In genomic region chr8:81069080-81069840, GRCm38 (mm10) we compare ENCODE assay signal across 16 mouse cellular contexts. TPM values are rescaled to one million over a fixed set of nuclear protein-coding genes. Genes with fewer than 3 reads are reported as not detected.
A peak's percentile ranks its signal among the peaks of the same experiment; 100 is the strongest.
DNase-seq lines count a peak whose midpoint lies in the region.
"Had no signal": no experiment of that assay in that cellular context is flagged by ENCODE, and none has a peak within 500 bp of the region (broad histone marks: within the 10 kb centered on the region; RNA-seq: fewer than 3 reads in every experiment).

No protein-coding gene starts in this region.

- no peaks in the 10 kb centered on the region for H3K4me1 ChIP-seq in limb, embryonic 10.5 days
- H3K4me1 ChIP-seq: forebrain, embryonic 10.5 days; hindbrain, embryonic 10.5 days; neural tube, embryonic 13.5 days had no signal

- 87% methylated on average over 5 of the region's 5 CpGs for WGBS in limb, embryonic 10.5 days

- H3K4me3 ChIP-seq in limb, embryonic 10.5 days, result no peak overlapping the region
- H3K4me3 ChIP-seq: forebrain, embryonic 10.5 days; hindbrain, embryonic 10.5 days; kidney, embryonic 15.5 days; midbrain, embryonic 10.5 days; neural tube, embryonic 13.5 days had no signal

- intact Hi-C loops in left cerebral cortex, postnatal 4 days (cut with DNase I), result loop anchor here (10.0 kb wide), 3 partner anchors 276 to 1776 kb away; partner anchors contain the start of gene Inpp4b

- no peaks in the 10 kb centered on the region for H3K9me3 ChIP-seq in limb, embryonic 10.5 days (replicated peaks)
- H3K9me3 ChIP-seq: forebrain, embryonic 10.5 days; hindbrain, embryonic 10.5 days; kidney, embryonic 15.5 days; midbrain, embryonic 10.5 days; neural tube, embryonic 13.5 days had no signal

- DNase-seq in frontal cortex, postnatal 36 days (ENCODE audit: low spot score in 2 of 2), result peak; percentile 19 to 65
- no peak for DNase-seq in frontal cortex, postnatal 14 days (ENCODE audit: low spot score in 2 of 2)
- peak; percentile 22 for DNase-seq in left cerebral cortex, adult 11 months (ENCODE audit: low spot score)
- no peak for DNase-seq in left cerebral cortex, postnatal 4 days
- peak; percentile 27 to 39 for DNase-seq in right cerebral cortex, postnatal 10 days (ENCODE audit: low spot score in 2 of 2)
- DNase-seq in right cerebral cortex, postnatal 4 days, result no peak
- no peak for DNase-seq in embryo, embryonic 9.5 days (ENCODE audit: extremely low spot score)
- no peak for DNase-seq in limb, embryonic 10.5 days (ENCODE audit: low spot score)
- DNase-seq: cerebellum, adult 11-12 months; gastrocnemius, postnatal 10 days; liver had no signal

- no peak overlapping the region for H3K27ac ChIP-seq in limb, embryonic 10.5 days
- H3K27ac ChIP-seq: forebrain, embryonic 10.5 days; hindbrain, embryonic 10.5 days; kidney, embryonic 15.5 days; midbrain, embryonic 10.5 days; neural tube, embryonic 13.5 days had no signal

- H3K27me3 ChIP-seq in limb, embryonic 10.5 days (ENCODE audit: low read depth, poor library complexity, severe bottlenecking), result no peaks in the 10 kb centered on the region
- H3K27me3 ChIP-seq: kidney, embryonic 15.5 days; neural tube, embryonic 13.5 days had no signal

- no peaks in the 10 kb centered on the region for H3K36me3 ChIP-seq in limb, embryonic 10.5 days
- H3K36me3 ChIP-seq: forebrain, embryonic 10.5 days; hindbrain, embryonic 10.5 days; kidney, embryonic 15.5 days; midbrain, embryonic 10.5 days; neural tube, embryonic 13.5 days had no signal

RNA-seq across cellular contexts. Expression of gene Usp38, which starts 54.5 kb away (rescaled TPM):
- 10 to 100 TPM; 26.6 to 27.2 TPM for total RNA-seq in left cerebral cortex, postnatal 4 days (2021)
- 23.5 and 25.2 TPM in 2 replicates for polyA plus RNA-seq in limb, embryonic 10.5 days (2016; fragmentation: Nextera tagmentation; extraction: Ambion mirVana)

Comparison
In these comparisons a context has a peak if more than half of its experiments do, and no peak if none do; other contexts are left out.
1. DNase-seq: peak in frontal cortex, postnatal 36 days (2 of 2), left cerebral cortex, adult 11 months (single experiment) and right cerebral cortex, postnatal 10 days (2 of 2); none in frontal cortex, postnatal 14 days (0 of 2), left cerebral cortex, postnatal 4 days (single experiment), right cerebral cortex, postnatal 4 days (single experiment), embryo, embryonic 9.5 days (single experiment) and limb, embryonic 10.5 days (single experiment).